Mouse (Mus musculus): Measurements from ENCODE around the gene Scrn2. TPM values are rescaled to one million over a fixed set of nuclear protein-coding genes. Genes with fewer than 3 reads are reported as not detected.

Gene Scrn2
- 1 to 10 TPM; 3.7 to 3.9 TPM for total RNA-seq (2021)

DNA sequence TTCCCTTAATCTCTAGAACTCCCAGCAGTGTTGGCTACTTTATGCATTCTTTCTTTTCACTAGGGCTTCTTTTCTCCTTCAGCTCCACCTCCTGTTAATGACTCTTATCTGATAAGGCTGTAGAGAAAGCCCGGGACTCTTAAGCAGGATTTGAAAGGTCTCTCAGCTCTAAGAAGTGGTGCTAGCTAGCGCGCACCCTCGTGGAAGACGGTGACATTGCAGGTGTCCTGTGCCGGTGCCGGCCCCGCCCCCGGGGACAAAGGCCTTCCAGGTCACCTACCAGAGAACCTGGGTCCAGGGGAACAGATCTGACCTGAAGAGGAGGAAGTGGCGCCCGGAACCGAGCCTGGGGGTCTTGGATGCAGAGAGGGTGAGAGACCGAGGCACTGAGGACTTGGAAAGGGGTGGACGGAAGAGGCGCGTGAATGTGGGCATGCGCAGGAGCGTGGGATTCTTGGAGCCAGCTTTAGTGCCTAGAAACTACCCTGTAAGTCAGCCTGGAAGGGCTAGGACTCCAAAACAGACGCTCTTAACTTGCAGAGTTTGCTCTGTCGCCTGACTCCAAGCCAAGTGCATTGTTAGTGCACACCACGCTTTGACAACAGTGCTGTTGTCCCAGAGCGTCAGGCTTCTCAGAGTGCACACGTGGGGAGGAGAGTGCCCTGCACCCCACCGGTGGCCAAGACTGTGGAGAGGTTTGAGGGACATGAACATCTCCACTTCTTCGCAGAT is at the start of gene Scrn2:
TSS of gene Scrn2 (plus strand) at position 253 of the 732 bp plus-strand sequence.
- intact Hi-C loops (cut with DNase I) = no loop called here
- DNase-seq (ENCODE audit: low spot score in 2 of 2) = peak; percentile 74 to 75

GRCm38 (mm10) chr11:96980021-96980420 is 49.7 kb upstream of the Scrn2 start:
- no peak for DNase-seq (ENCODE audit: low spot score in 2 of 2)
- intact Hi-C loops (cut with DNase I) = loop anchor here (10.0 kb wide), 1 partner anchor 165 kb away; no protein-coding TSS in a partner anchor

- no peak for DNase-seq (ENCODE audit: low spot score in 2 of 2)
- intact Hi-C loops (cut with DNase I) = loop anchor here (10.0 kb wide), 1 partner anchor 163 kb away; no protein-coding TSS in a partner anchor
Observed at GRCm38 (mm10) chr11:96981461-96981860, 48.3 kb upstream of the Scrn2 start.

- intact Hi-C loops (cut with DNase I) = loop anchor here (1.0 to 10.0 kb wide), 2 partner anchors 44 to 162 kb away; no protein-coding TSS in a partner anchor
- peak; percentile 77 to 78 for DNase-seq (ENCODE audit: low spot score in 2 of 2)
Observed at GRCm38 (mm10) chr11:96982355-96982754, 47.4 kb upstream of the Scrn2 start.

- no peak for DNase-seq (ENCODE audit: low spot score in 2 of 2)
- intact Hi-C loops (cut with DNase I) = loop anchor here (1.0 to 10.0 kb wide), 2 partner anchors 43 to 162 kb away; no protein-coding TSS in a partner anchor
Observed at GRCm38 (mm10) chr11:96982859-96983258, 46.9 kb upstream of the Scrn2 start, which contains the start of gene Sp2. Gene Sp2 (minus strand): TSS chr11:96982959.

GRCm38 (mm10) chr11:96984903-96985302 is 44.8 kb upstream of the Scrn2 start:
- intact Hi-C loops (cut with DNase I) = loop anchor here (10.0 kb wide), 1 partner anchor 160 kb away; no protein-coding TSS in a partner anchor

GRCm38 (mm10) chr11:96986463-96986862 is 43.3 kb upstream of the Scrn2 start:
- intact Hi-C loops (cut with DNase I) = loop anchor here (10.0 kb wide), 1 partner anchor 158 kb away; no protein-coding TSS in a partner anchor
- DNase-seq (ENCODE audit: low spot score in 2 of 2) = no peak

More at GRCm38 (mm10) chr11:96984903-96985302, 44.8 kb upstream of the Scrn2 start:
- no peak for DNase-seq (ENCODE audit: low spot score in 2 of 2)

DNA sequence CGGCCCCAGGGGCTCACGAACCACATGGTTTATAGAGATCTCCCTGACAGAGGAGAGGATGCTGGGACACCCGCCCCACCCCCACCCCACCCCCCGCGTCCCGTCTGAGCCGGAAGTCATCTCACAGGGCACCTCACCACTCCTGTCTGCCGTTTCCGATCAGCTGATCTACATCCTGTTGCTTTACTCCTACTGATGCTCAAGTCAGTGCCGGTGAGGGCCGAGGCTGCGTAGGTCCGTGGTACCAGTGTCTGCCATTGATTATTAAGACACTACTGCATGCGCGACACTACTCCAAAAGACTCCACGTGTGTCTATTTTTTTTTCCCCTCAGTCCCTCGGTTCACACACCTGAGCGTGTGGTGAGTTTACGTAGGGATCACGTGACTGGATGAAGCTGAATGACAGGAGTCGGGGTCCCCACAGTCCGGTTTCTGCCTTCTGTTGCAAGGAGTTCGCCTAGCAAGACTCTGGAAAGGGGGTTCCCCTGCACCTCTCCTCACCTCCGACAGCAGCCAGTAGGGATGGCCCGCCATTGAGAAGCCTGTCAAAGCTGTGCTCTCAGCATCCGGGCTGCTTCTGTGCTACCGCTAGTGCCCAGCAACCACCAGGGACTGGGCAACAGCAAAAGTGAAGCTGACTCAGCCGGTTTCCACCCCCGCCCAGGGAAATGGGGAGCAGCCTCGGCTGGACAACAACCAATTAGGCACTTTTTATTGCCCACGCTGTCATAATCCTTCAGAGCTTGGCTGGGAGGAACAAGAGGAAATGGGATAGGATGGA is 41.7 kb upstream of the Scrn2 start:
- intact Hi-C loops (cut with DNase I) = loop anchor here (10.0 kb wide), 1 partner anchor 157 kb away; no protein-coding TSS in a partner anchor

DNA sequence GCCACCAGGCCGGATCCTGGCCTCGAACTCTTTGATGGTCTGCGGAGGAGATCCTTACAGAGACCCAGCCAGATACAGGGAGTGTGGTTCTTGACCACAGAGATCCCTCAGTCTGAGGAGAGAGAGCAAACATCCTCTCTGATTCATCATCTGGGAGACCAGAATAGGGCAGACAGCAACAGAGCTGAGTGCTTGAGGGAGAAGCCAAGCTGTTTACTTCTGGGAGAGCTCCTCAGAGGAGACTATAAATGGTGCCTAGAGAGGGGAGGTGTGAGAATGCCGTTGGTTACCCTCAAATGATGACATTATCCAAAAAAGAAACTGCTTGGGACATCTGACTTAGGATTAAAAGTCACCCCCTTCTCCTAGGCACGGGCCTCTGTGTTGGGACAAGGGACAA is 38.2 kb upstream of the Scrn2 start:
- intact Hi-C loops (cut with DNase I) = no loop called here
- no peak for DNase-seq (ENCODE audit: low spot score in 2 of 2)

More for the DNA sequence above, 41.7 kb upstream of the Scrn2 start:
- DNase-seq (ENCODE audit: low spot score in 2 of 2) = peak in 1 of 2 experiments; percentile 23

GRCm38 (mm10) chr11:96992722-96993311 is 36.9 kb upstream of the Scrn2 start:
- DNase-seq (ENCODE audit: low spot score in 2 of 2) = no peak
- intact Hi-C loops (cut with DNase I) = no loop called here

DNA sequence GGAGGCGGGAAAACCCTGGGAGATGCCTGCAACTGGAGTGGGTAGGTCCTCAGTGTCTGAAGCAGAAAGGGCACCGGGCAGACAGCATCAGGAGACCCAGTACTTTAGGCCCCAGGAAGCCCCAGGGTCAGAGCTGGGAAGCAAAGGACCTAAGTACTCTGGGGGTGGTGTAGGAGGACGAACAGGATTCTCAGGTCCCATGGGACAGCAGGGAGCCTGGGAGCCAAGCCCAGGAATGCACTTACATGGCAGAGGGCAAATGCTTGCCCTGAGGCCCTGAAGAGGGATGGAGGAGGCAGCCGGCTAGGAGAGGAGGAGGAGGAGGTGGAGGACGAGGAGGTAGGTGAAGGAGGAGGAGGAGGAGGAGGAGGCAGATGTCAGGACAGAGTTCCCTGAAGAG is 34.7 kb upstream of the Scrn2 start:
- intact Hi-C loops (cut with DNase I) = no loop called here
- no peak for DNase-seq (ENCODE audit: low spot score in 2 of 2)

- intact Hi-C loops (cut with DNase I) = no loop called here
Observed at GRCm38 (mm10) chr11:96995836-96996772, 33.6 kb upstream of the Scrn2 start.

DNA sequence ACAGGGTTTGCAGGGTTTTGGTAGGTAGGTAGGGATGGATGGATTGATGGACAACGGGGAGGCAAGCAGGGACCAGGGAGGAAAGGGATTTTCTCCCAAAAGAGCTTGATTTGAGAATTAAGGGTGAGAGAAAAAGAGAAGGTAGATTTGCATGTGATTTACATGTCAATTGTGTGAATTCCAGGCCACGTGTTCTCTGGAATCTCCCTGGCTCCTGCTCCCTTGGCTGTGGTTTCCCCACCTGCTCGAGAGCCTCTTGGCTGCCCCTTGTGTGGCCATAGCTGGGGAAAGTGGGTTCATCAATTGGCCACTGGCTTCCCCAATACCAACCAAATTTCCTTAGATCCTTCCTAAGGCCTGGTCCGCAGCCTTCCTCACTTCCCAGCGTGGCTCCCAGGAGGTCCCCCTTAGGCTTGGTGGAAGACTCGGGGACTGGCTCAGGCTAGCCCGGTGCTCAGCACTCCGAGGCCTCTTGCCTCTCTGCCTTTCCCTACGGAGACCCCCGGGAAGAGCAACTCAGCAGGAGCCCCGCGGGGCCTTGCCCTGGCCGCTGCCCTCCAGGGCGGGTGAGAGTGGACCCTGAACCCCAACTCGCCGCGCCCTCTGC is 32.9 kb upstream of the Scrn2 start:
- no peak for DNase-seq (ENCODE audit: low spot score in 2 of 2)
- intact Hi-C loops (cut with DNase I) = no loop called here

More at GRCm38 (mm10) chr11:96995836-96996772, 33.6 kb upstream of the Scrn2 start:
- no peak for DNase-seq (ENCODE audit: low spot score in 2 of 2)

DNA sequence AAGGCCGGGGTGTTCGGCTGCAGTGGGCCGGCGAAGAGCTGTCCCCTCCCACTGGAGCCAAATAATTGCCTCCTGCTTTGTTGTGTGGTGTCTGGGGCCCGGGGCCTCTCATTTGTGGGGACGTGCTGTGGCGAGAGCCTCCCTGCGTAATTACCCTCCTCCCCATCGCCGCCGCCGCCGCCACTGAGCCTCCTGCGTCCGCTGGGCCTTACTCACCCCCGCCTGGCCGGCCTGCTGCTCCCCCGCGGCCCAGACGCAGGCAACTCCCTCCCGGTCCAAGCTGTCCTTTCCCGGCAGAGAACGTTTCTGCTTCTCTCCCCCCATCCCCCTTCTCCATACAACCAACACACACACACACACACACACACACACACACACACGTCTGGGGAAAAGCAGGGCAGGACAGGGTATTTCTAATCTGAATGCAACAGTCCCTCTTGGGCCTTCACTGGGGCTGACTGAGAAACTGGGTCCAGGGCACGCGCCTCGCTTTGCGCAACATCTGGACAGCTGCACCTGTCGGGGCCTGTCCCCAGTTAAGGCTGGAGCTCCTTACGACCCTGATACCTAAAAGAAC is 32.3 kb upstream of the Scrn2 start:
- intact Hi-C loops (cut with DNase I) = no loop called here
- peak in 1 of 2 experiments; percentile 33 for DNase-seq (ENCODE audit: low spot score in 2 of 2)

- DNase-seq (ENCODE audit: low spot score in 2 of 2) = no peak
- intact Hi-C loops (cut with DNase I) = no loop called here
Observed at GRCm38 (mm10) chr11:97003170-97003569, 26.6 kb upstream of the Scrn2 start.

DNA sequence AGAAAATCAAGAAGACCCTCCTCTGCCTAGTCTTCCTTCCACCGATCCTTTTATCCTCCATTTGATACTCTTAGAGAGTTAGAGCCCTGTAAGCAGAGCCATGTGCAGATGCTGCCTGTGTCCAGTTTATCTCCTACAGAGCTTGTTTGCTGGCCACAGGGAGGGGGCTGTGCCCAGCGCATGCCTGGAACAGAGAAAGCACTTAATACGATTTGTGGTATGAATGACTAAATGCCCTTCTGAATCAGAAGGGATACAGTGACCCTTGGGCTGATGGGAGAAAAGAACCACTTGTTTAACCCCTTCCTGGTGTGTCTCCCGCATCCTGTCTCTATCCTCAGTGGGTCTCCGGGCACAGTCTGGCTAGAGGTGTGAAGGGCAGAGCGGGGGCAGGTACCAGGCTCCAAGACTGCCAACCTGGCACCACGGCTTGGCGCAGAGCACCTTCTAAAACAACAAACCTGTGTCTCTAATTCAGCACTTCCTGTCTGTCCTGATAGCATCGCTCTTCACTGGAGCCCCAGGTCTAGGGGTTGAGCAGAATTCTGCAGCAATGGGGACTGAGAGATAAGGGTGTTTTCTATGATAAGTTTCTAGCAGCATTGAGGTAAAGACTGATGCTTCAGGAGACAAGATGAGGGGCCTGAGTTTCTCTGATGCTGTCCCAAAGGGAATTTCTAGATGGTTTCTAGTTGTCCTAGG is 22.5 kb upstream of the Scrn2 start:
- DNase-seq (ENCODE audit: low spot score in 2 of 2) = no peak
- intact Hi-C loops (cut with DNase I) = no loop called here

DNA sequence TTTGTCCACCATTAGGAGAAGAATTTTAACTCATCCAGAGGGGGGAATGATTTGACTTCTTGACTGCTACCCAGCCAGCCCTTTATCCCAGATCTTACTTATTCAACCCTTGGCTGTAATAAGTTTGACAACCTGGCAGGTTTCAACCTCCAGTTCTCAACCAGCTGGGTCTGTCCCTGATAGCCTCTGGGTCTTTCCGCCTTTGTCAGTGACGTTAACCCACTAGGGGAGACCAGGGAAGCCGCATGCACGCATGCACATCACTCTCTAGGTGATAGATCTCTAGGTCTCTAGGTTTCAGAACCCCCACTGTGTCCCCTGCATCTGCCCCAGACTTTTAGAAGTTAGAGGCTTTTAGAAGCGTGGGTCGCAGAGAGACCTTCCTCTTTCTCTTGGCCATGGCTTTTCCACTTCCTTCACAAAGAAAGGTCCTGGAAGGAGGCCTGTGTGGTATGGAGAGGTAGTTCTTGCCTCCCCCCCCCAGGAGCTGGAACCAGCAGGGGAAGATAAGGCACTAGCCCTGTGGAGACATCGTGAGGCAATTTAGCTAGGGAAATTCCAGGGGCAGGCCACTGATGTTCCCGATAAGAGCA is 20.4 kb upstream of the Scrn2 start:
- intact Hi-C loops (cut with DNase I) = no loop called here
- no peak for DNase-seq (ENCODE audit: low spot score in 2 of 2)
